Mouse (Mus musculus) embryonic facial prominence, embryonic 15.5 days (tissue): ENCODE results near the gene Fam57b. TPM values are rescaled to one million over a fixed set of nuclear protein-coding genes. Genes with fewer than 3 reads are reported as not detected.

Experiments used
- ATAC-seq: fragments of 200-750 bp; cut with Nextera tagmentation; 2 replicates; pipeline ENCODE4 v1.8.0; 2017; ENCODE audit warnings: low read depth, moderate TSS enrichment; ENCODE audit not compliant: insufficient number of reproducible peaks, low FRiP score, low TSS enrichment
- H3K27ac ChIP-seq: fragments of 300-500 bp; sonication (generic); replicated peaks from 2 replicates; pipeline ENCODE4 v1.5.1; 2015; ENCODE audit warnings: mild to moderate bottlenecking, inconsistent platforms
- H3K27me3 ChIP-seq: fragments of 300-500 bp; sonication (generic); 2 replicates; pipeline ENCODE4 v1.6.1; 2015; ENCODE audit warnings: inconsistent platforms
- H3K36me3 ChIP-seq: fragments of 300-500 bp; sonication (generic); 2 replicates; pipeline ENCODE4 v1.6.1; 2015; ENCODE audit warnings: mild to moderate bottlenecking, inconsistent platforms
- H3K4me1 ChIP-seq: fragments of 300-500 bp; sonication (generic); 2 replicates; pipeline ENCODE4 v1.6.1; 2015; ENCODE audit warnings: inconsistent platforms
- H3K4me2 ChIP-seq: fragments of 300-500 bp; sonication (generic); replicated peaks from 2 replicates; pipeline ENCODE4 v1.6.1; 2015; ENCODE audit warnings: mild to moderate bottlenecking, inconsistent platforms
- H3K4me3 ChIP-seq: fragments of 300-500 bp; sonication (generic); replicated peaks from 2 replicates; pipeline ENCODE4 v1.5.1; 2015; ENCODE audit warnings: mild to moderate bottlenecking, inconsistent platforms
- H3K9ac ChIP-seq: fragments of 300-500 bp; sonication (generic); 2 replicates; pipeline ENCODE4 v1.6.1; 2015; ENCODE audit warnings: inconsistent platforms
- H3K9me3 ChIP-seq: fragments of 300-500 bp; sonication (generic); replicated peaks from 2 replicates; pipeline ENCODE4 v1.6.1; 2016; ENCODE audit warnings: inconsistent platforms
- WGBS: fragments of 180-500 bp; shearing (Covaris S2); methylation state at CpG from one replicate; pipeline ENCODE4 v1.1.7; 2015; 5-methylcytosine and 5-hydroxymethylcytosine counted together
- polyA plus RNA-seq: library from polyadenylated mRNA; unstranded; fragments of >200 nt; fragmentation: Nextera tagmentation; extraction: Ambion mirVana; gene quantifications from 2 replicates; pipeline ENCODE4 v1.2.1, GENCODE M21; 2015

The Fam57b gene
- polyA plus RNA-seq, 1 experiment from 2014 or later = 0.53 TPM

GRCm38 (mm10) chr7:126832036-126832598 is 34.6 kb downstream of the Fam57b start:
- no peak overlapping the region for H3K9ac ChIP-seq
- 1% methylated on average over 21 of the region's 21 CpGs for WGBS
- peaks cover 5% of the 10 kb centered on the region; the same call in 1 of the 2 replicates for H3K4me1 ChIP-seq
- peak overlapping the region; percentile 24 for H3K4me3 ChIP-seq
- no peaks in the 10 kb centered on the region for H3K36me3 ChIP-seq
- no peaks in the 10 kb centered on the region for H3K9me3 ChIP-seq
- peak overlapping the region; percentile 40 for H3K4me2 ChIP-seq
- H3K27ac ChIP-seq = no peak overlapping the region
- peak; percentile 68 for ATAC-seq
- peaks cover 5% of the 10 kb centered on the region; the same call in 1 of the 2 replicates for H3K27me3 ChIP-seq

- no peak overlapping the region for H3K27ac ChIP-seq
- H3K4me2 ChIP-seq = no peak overlapping the region
- H3K4me3 ChIP-seq = no peak overlapping the region
- ATAC-seq = no peak
- H3K27me3 ChIP-seq = peaks cover 5% of the 10 kb centered on the region; the same call in 1 of the 2 replicates
- 93% methylated on average over 1 of the region's 1 CpGs for WGBS
- no peaks in the 10 kb centered on the region for H3K9me3 ChIP-seq
- H3K9ac ChIP-seq = no peak overlapping the region
- H3K4me1 ChIP-seq = peaks cover 5% of the 10 kb centered on the region; the same call in 1 of the 2 replicates
- no peaks in the 10 kb centered on the region for H3K36me3 ChIP-seq
Observed at GRCm38 (mm10) chr7:126833294-126833693, 35.8 kb downstream of the Fam57b start.

GRCm38 (mm10) chr7:126843276-126843675 is 45.8 kb downstream of the Fam57b start:
- Histone ChIP-seq H3K9ac (no peak overlapping the region), H3K4me2 (no peak overlapping the region), H3K4me1 (peaks cover 12% of the 10 kb centered on the region), H3K27me3 (peaks cover 14% of the 10 kb centered on the region), H3K36me3 (no peaks in the 10 kb centered on the region), H3K9me3 (no peaks in the 10 kb centered on the region), H3K27ac (no peak overlapping the region), H3K4me3 (no peak overlapping the region)
- WGBS = 78% methylated on average over 9 of the region's 9 CpGs
- no peak for ATAC-seq

GRCm38 (mm10) chr7:126845516-126845915 is 48.0 kb downstream of the Fam57b start:
- Histone ChIP-seq H3K4me3 (no peak overlapping the region), H3K36me3 (no peaks in the 10 kb centered on the region), H3K9me3 (no peaks in the 10 kb centered on the region), H3K27ac (no peak overlapping the region), H3K4me2 (no peak overlapping the region), H3K9ac (no peak overlapping the region), H3K4me1 (peaks cover 19% of the 10 kb centered on the region), H3K27me3 (peaks cover 31% of the 10 kb centered on the region)
- WGBS = 82% methylated on average over 2 of the region's 2 CpGs
- no peak for ATAC-seq

GRCm38 (mm10) chr7:126847116-126847420 is 49.6 kb downstream of the Fam57b start, which contains the start of gene Doc2a:
Gene Doc2a (plus strand): TSS chr7:126847416.
- H3K9me3 ChIP-seq = no peaks in the 10 kb centered on the region
- 22% methylated on average over 4 of the region's 4 CpGs for WGBS
- H3K4me2 ChIP-seq = peak within 1 kb of the TSS; percentile 97
- H3K27ac ChIP-seq = no peak within 1 kb of the TSS
- H3K36me3 ChIP-seq = peaks cover 5% of the 10 kb centered on the region; the same call in 1 of the 2 replicates
- peak within 1 kb of the TSS; percentile 34 for H3K9ac ChIP-seq
- ATAC-seq = no peak
- H3K4me1 ChIP-seq = peaks cover 24% of the 10 kb centered on the region
- H3K4me3 ChIP-seq = peak within 1 kb of the TSS; percentile 51
- H3K27me3 ChIP-seq = peaks cover 31% of the 10 kb centered on the region

GRCm38 (mm10) chr7:126847421-126848398 is 50.2 kb downstream of the Fam57b start:
- WGBS = 1% methylated on average over 62 of the region's 74 CpGs
- ATAC-seq = peak; percentile 17; the same call in 1 of the 2 replicates
- Histone ChIP-seq H3K9me3 (no peaks in the 10 kb centered on the region), H3K4me1 (peaks cover 24% of the 10 kb centered on the region), H3K36me3 (peaks cover 11% of the 10 kb centered on the region; the same call in 1 of the 2 replicates), H3K27ac (no peak overlapping the region), H3K9ac (peak overlapping the region; percentile 34), H3K4me3 (peak overlapping the region; percentile 51), H3K27me3 (peaks cover 31% of the 10 kb centered on the region), H3K4me2 (peak overlapping the region; percentile 97)

GRCm38 (mm10) chr7:126848794-126849193 is 51.3 kb downstream of the Fam57b start:
- no peak overlapping the region for H3K9ac ChIP-seq
- no peak overlapping the region for H3K27ac ChIP-seq
- WGBS = 18% methylated on average over 10 of the region's 10 CpGs
- H3K36me3 ChIP-seq = peaks cover 22% of the 10 kb centered on the region
- H3K27me3 ChIP-seq = peaks cover 27% of the 10 kb centered on the region
- peaks cover 24% of the 10 kb centered on the region for H3K4me1 ChIP-seq
- H3K4me2 ChIP-seq = peak overlapping the region; percentile 97
- no peaks in the 10 kb centered on the region for H3K9me3 ChIP-seq
- H3K4me3 ChIP-seq = 0 out of 2 replicates have a peak overlapping the region, but pooled peaks have one; percentile 51
- ATAC-seq = no peak

- Histone ChIP-seq H3K9ac (no peak overlapping the region), H3K27me3 (peaks cover 27% of the 10 kb centered on the region), H3K27ac (no peak overlapping the region), H3K4me1 (peaks cover 24% of the 10 kb centered on the region), H3K36me3 (peaks cover 36% of the 10 kb centered on the region), H3K4me3 (no peak overlapping the region), H3K9me3 (no peaks in the 10 kb centered on the region), H3K4me2 (no peak overlapping the region)
- WGBS = 87% methylated on average over 6 of the region's 6 CpGs
- ATAC-seq = no peak
Observed at GRCm38 (mm10) chr7:126850161-126850560, 52.7 kb downstream of the Fam57b start.

- Histone ChIP-seq H3K9ac (no peak overlapping the region), H3K36me3 (peaks cover 46% of the 10 kb centered on the region), H3K27me3 (peaks cover 27% of the 10 kb centered on the region), H3K4me3 (no peak overlapping the region), H3K4me2 (no peak overlapping the region), H3K9me3 (no peaks in the 10 kb centered on the region), H3K4me1 (peaks cover 24% of the 10 kb centered on the region), H3K27ac (no peak overlapping the region)
- WGBS = 28% methylated on average over 12 of the region's 12 CpGs
- no peak for ATAC-seq
Observed at GRCm38 (mm10) chr7:126851192-126851591, 53.7 kb downstream of the Fam57b start.

GRCm38 (mm10) chr7:126853454-126853853 is 56.0 kb downstream of the Fam57b start:
- peaks cover 15% of the 10 kb centered on the region for H3K27me3 ChIP-seq
- ATAC-seq = no peak
- no peak overlapping the region for H3K4me3 ChIP-seq
- peaks cover 66% of the 10 kb centered on the region for H3K36me3 ChIP-seq
- WGBS = 86% methylated on average over 5 of the region's 5 CpGs
- H3K9me3 ChIP-seq = no peaks in the 10 kb centered on the region
- H3K4me1 ChIP-seq = peaks cover 11% of the 10 kb centered on the region; the same call in 1 of the 2 replicates
- no peak overlapping the region for H3K9ac ChIP-seq
- H3K27ac ChIP-seq = no peak overlapping the region
- H3K4me2 ChIP-seq = no peak overlapping the region

- Histone ChIP-seq H3K9ac (no peak overlapping the region), H3K4me3 (no peak overlapping the region), H3K27ac (no peak overlapping the region), H3K4me2 (no peak overlapping the region), H3K9me3 (no peaks in the 10 kb centered on the region), H3K4me1 (peaks cover 10% of the 10 kb centered on the region), H3K27me3 (no peaks in the 10 kb centered on the region), H3K36me3 (peaks cover 79% of the 10 kb centered on the region)
- no peak for ATAC-seq
- 84% methylated on average over 3 of the region's 3 CpGs for WGBS
Observed at GRCm38 (mm10) chr7:126855641-126856040, 58.2 kb downstream of the Fam57b start.
